Mouse (Mus musculus) erythroblast, embryonic 14.5 days (primary cell): ENCODE measurements around the gene Chd5.

ENCODE experiments used
- GATA1 ChIP-seq: IDR thresholded peaks from 2 replicates; pipeline ENCODE4 v1.6.1; 2012; ENCODE audit warnings: low read length, inconsistent platforms, mixed read lengths
- TAL1 ChIP-seq: IDR thresholded peaks from 3 replicates; pipeline ENCODE4 v1.6.1; 2012; ENCODE audit warnings: low read length, inconsistent platforms, mixed read lengths

DNA sequence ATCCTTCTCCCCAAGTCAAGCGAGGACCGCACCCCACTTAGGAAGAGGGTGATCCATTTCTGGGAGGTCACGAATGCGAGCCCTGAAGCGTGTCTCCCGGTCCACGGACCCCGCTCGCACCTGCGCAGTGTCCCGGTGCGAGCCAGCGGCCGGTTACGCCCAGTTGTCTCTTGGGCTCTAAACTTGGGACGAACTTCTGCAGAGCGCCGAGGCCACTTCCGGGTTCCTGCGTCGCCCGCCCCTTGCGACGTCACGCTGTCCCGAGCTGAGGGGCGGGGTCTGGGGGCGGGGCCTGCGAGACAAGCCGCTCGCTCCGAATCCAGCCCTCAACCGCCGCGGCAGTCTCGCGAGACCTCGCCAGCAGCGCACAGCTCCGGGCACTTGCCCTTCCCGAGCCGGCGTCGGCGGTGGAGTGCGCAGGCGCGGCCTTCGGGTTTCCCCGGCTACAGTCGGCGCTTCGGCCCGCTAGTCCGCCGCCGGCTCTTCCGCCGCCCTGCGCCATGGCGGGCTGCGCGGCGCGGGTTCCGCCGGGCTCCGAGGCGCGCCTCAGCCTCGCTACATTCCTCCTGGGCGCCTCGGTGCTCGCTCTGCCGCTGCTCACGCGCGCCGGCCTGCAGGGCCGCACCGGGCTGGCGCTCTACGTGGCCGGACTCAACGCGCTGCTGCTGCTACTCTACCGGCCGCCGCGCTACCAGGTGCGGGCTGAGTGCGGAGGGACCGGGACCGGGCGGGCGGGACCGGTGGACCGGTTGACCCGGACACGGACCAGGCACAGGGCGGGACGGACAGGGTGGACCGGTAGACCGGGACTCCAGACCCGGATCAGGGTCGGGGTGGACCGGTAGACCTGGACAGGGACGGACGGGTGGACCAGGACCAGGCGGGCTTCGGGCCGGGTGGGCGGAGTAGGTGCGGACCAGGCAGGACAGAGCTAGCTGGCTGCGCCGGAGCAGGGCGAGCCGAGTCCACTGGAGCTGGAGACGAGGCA is 41.3 kb upstream of the Chd5 start, which contains the start of gene Icmt:
- TF ChIP-seq GATA1 = no peak
- TF ChIP-seq TAL1 = no peak
